Mouse (Mus musculus) midbrain, embryonic 16.5 days (tissue): Measurements from ENCODE around the gene Sike1. TPM values are rescaled to one million over a fixed set of nuclear protein-coding genes. Genes with fewer than 3 reads are reported as not detected.

Experiments used
- ATAC-seq: fragments of 200-750 bp; cut with Nextera tagmentation; 2 replicates; pipeline ENCODE4 v1.8.0; 2017; ENCODE audit warnings: moderate TSS enrichment
- H3K27ac ChIP-seq: fragments of 300-500 bp; sonication (generic); 2 replicates; pipeline ENCODE4 v1.5.1; 2014; ENCODE audit warnings: mild to moderate bottlenecking, low read length, mixed read lengths
- H3K27me3 ChIP-seq: fragments of 300-500 bp; sonication (generic); 2 replicates; pipeline ENCODE4 v1.6.1; 2014; ENCODE audit warnings: low read depth, low read length, mixed read lengths; ENCODE audit not compliant: control insufficient read depth, insufficient read depth
- H3K36me3 ChIP-seq: fragments of 300-500 bp; sonication (generic); 2 replicates; pipeline ENCODE4 v1.6.1; 2014; ENCODE audit warnings: mild to moderate bottlenecking, low read length, moderate library complexity, mixed read lengths; ENCODE audit not compliant: control insufficient read depth, insufficient read depth
- H3K4me1 ChIP-seq: fragments of 300-500 bp; sonication (generic); 2 replicates; pipeline ENCODE4 v1.6.1; 2014; ENCODE audit warnings: mild to moderate bottlenecking, low read length, mixed read lengths; ENCODE audit not compliant: control insufficient read depth, insufficient read depth
- H3K4me2 ChIP-seq: fragments of 300-500 bp; sonication (generic); 2 replicates; pipeline ENCODE4 v1.6.1; 2014; ENCODE audit warnings: mild to moderate bottlenecking, low read length, mixed read lengths
- H3K4me3 ChIP-seq: fragments of 300-500 bp; sonication (generic); 2 replicates; pipeline ENCODE4 v1.5.1; 2014; ENCODE audit warnings: low read depth, mild to moderate bottlenecking, low read length, moderate library complexity, mixed read lengths
- H3K9ac ChIP-seq: fragments of 300-500 bp; sonication (generic); 2 replicates; pipeline ENCODE4 v1.6.1; 2014; ENCODE audit warnings: low read depth, low read length, mixed read lengths
- H3K9me3 ChIP-seq: fragments of 300-500 bp; sonication (generic); replicated peaks from 2 replicates; pipeline ENCODE4 v1.6.1; 2014; ENCODE audit warnings: mild to moderate bottlenecking, low read length, mixed read lengths; ENCODE audit not compliant: control insufficient read depth, poor library complexity, severe bottlenecking
- WGBS: fragments of 180-500 bp; shearing (Covaris S2); extraction: QIAGEN DNeasy Blood & Tissue Kit; methylation state at CpG from one replicate; pipeline ENCODE4 v1.1.7; 2014; 5-methylcytosine and 5-hydroxymethylcytosine counted together
- polyA plus RNA-seq: library from polyadenylated mRNA; unstranded; fragments of >200 nt; fragmentation: Nextera tagmentation; extraction: Ambion mirVana; gene quantifications from 2 replicates; pipeline ENCODE4 v1.2.1, GENCODE M21; 2015

Sike1 gene
- polyA plus RNA-seq, 1 experiment from 2014 or later: 63.1 TPM

DNA sequence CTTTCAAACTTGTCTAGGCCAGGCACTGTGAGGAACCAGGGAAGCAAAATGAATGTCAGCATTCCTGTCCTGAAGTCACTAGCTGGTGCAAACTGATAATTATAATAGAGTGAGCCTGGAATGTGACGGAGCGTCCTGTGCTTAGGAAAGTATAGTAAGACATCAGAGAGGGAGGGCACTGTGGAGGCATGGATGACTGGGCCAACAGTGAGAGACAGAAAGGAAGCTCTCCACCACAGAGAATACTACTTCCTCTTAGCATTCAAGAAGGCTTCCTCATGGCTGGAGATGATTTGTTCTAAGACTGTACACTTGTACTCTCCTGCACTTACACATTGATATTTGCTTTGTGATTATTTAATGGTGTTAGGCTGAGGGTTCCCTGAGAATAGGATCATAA, 21.8 kb downstream of the Sike1 start:
- WGBS: 78% methylated on average over 2 of the region's 2 CpGs

DNA sequence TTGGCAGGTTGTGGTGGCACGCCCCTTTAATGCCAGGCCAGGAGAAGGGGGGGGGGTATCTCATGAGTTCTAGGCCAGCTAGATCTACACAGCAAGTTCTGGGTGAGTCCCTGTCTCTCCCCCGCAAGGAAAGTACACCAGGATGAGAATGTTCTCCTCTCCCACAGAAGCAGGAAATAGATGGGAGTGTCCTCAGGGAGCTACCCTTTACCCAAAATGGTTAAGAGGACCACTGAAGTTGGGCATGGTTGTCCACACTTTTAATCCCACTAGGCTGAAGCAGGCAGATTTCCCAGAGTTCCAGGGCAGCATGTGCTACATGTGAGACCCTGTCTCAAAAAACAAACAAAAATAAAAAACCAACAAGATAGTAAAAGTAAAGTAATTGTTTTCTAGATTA, 24.0 kb downstream of the Sike1 start:
- Histone ChIP-seq H3K9ac (peak overlapping the region; percentile 89), H3K27me3 (no peaks in the 10 kb centered on the region), H3K4me1 (peaks cover 19% of the 10 kb centered on the region), H3K4me3 (peak overlapping the region; percentile 74; the same call in 1 of the 2 replicates), H3K27ac (no peak overlapping the region), H3K9me3 (no peaks in the 10 kb centered on the region), H3K36me3 (no peaks in the 10 kb centered on the region), H3K4me2 (peak overlapping the region; percentile 59)
- ATAC-seq: no peak
- WGBS: 100% methylated on average over 2 of the region's 2 CpGs

More for the DNA sequence above, 21.8 kb downstream of the Sike1 start:
- no peak overlapping the region for H3K4me3 ChIP-seq
- H3K27me3 ChIP-seq: no peaks in the 10 kb centered on the region
- no peaks in the 10 kb centered on the region for H3K36me3 ChIP-seq
- H3K9me3 ChIP-seq: no peaks in the 10 kb centered on the region
- no peak overlapping the region for H3K9ac ChIP-seq
- H3K4me2 ChIP-seq: no peak overlapping the region
- no peak for ATAC-seq
- peaks cover 10% of the 10 kb centered on the region for H3K4me1 ChIP-seq
- no peak overlapping the region for H3K27ac ChIP-seq

DNA sequence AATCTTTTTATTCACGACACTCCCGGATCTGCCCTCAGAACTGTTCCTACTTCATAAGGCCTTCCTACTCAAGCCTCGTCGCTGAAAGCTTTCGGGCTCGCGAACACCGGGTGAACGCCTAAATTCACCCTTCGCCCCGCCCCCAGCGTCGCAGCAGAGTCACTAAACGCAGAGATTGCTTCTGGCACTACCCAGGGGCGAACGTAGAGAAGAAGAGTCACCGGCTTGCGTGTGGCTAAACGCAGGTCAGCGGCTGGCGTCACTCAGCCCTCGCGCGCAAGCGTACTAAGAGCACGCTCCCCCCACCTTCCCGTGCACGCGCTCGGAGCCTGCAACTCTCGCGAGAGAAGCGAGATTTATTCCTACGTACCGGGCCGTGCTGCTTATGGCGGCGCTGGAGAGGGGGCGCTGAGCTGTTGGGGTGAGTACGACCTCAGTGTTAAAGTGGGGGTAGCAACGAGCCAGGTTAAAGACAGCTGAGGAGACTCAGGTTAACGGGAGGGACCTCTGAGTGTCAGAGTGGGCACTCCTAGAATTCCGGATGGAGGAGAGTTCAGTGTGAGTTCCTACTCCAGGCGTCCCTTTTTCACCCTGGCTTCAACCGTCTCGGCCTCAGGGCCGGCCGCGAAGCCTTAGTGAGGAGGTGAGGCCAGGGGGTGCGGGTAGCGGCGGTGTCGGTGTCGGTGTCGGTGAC, 24.9 kb downstream of the Sike1 start, which contains the start of gene Csde1:
Gene Csde1, plus strand, starts transcription at position 178 of the 694 bp plus-strand sequence.
- under 1% methylated on average over 55 of the region's 55 CpGs for WGBS
- peak; percentile 95 for ATAC-seq
- peak within 1 kb of the TSS; percentile 80 for H3K4me2 ChIP-seq

DNA sequence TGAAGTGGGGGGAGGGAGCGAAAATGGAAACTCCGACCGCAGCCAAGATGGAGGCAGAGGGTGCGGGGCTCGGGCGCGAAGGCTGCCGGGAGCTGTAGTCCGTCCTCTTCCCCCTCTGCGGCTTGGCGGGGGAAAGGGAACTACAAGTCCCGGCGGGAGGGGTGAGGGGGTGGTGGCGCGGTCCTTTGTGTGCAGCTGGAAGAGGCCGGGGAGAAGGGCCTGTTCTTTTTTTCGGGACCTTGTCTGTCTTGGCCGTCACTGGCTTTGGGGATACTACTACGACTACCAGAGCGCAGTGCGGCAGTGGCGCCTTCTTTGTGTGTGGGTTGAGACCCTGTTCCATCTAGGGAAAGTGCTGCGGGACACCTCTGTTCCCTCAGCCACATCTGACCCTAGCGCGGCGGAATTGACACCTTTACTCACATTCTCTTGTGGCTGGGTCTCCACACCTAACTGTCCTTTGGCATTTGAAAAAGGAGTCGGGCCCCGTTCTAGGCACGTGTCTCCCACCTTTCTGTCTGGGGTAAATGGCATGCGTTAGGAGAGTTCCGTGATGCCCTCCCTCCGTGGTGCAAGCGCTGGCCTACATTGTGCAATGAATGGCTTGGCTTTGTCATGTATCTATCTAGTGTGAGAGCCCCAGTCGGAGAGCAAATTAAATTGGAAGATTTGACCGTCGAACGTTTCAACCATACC, 25.6 kb downstream of the Sike1 start:
- Histone ChIP-seq H3K4me2 (peak overlapping the region; percentile 80), H3K4me1 (peaks cover 19% of the 10 kb centered on the region), H3K27me3 (no peaks in the 10 kb centered on the region), H3K36me3 (no peaks in the 10 kb centered on the region), H3K9ac (peak overlapping the region; percentile 89), H3K9me3 (no peaks in the 10 kb centered on the region), H3K27ac (peak overlapping the region; percentile 98), H3K4me3 (peak overlapping the region; percentile 74)
- peak; percentile 96 for ATAC-seq
- under 1% methylated on average over 32 of the region's 37 CpGs for whole genome bisulfite sequencing

More for the DNA sequence above, 24.9 kb downstream of the Sike1 start, which contains the start of gene Csde1:
- Histone ChIP-seq H3K36me3 (no peaks in the 10 kb centered on the region), H3K27me3 (no peaks in the 10 kb centered on the region), H3K4me3 (peak within 1 kb of the TSS; percentile 74), H3K9me3 (no peaks in the 10 kb centered on the region), H3K9ac (peak within 1 kb of the TSS; percentile 89), H3K27ac (peak within 1 kb of the TSS; percentile 98), H3K4me1 (peaks cover 19% of the 10 kb centered on the region)

DNA sequence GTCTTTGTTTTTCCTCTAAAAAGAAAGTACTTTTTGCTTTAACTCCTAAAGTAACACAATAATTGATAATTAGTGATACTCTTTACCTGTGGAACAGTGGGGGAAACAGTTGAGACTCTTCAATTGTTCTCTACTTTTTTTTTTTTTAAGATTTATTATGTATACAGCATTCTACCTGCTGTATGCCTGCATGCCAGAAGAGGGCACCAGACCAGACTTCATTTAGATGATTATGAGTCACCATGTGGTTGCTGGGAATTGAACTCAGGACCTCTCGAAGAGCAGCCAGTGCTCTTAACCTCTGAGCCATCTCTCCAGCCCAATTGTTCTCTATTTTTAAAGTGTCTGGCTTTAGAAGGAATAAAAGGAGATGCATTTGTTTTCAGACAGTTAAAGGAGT, 30.7 kb downstream of the Sike1 start:
- Histone ChIP-seq H3K27ac (no peak overlapping the region), H3K9ac (no peak overlapping the region), H3K9me3 (no peaks in the 10 kb centered on the region), H3K4me3 (no peak overlapping the region), H3K4me2 (no peak overlapping the region), H3K4me1 (peaks cover 18% of the 10 kb centered on the region), H3K27me3 (no peaks in the 10 kb centered on the region), H3K36me3 (peaks cover 10% of the 10 kb centered on the region)
- WGBS: 88% methylated on average over 1 of the region's 1 CpGs
- ATAC-seq: no peak

DNA sequence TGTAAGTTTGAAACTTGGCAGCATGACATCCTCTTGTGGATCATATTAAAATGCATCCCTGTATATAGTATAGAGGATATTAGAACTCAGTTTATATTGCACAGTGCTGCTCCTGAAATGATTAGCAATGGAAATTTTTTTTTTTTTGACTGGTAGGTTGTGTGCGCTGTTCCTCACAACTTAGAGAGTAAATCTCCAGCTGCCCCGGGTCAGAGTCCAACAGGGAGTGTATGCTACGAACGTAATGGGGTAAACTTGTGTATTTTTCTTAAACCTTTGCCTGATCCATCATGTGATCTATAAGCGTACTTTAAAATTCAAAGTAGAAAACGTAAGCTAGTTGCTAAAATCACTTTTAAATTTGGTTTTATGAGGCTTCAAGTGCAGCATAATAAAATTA, 44.8 kb downstream of the Sike1 start:
- H3K4me3 ChIP-seq: no peak overlapping the region
- no peaks in the 10 kb centered on the region for H3K9me3 ChIP-seq
- H3K9ac ChIP-seq: no peak overlapping the region
- H3K27me3 ChIP-seq: no peaks in the 10 kb centered on the region
- no peak overlapping the region for H3K4me2 ChIP-seq
- 94% methylated on average over 6 of the region's 6 CpGs for WGBS
- H3K36me3 ChIP-seq: peaks cover 16% of the 10 kb centered on the region
- H3K27ac ChIP-seq: no peak overlapping the region
- ATAC-seq: no peak
- H3K4me1 ChIP-seq: no peaks in the 10 kb centered on the region

DNA sequence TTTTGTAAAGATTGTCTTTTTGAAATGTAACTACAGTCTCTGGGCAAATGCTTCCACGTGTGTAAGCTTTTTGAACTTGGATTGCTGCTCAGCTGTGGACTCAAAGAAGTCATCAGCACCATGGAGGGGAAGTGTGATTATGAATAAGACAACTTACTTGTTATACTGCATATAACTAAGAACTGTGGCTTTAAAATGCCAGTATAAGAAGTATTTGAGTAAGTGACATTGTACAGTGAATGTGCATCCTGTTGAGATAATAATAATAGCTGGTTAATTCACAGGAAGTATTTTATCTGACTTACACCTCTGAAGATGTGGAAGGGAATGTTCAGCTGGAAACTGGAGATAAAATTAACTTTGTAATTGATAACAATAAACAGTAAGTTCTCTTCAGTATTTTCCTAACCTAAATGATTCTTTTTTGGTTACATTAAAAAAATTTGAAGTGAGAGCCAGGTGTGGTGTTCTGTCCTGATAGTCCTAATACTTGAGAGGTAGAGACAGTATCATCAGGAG, 45.4 kb downstream of the Sike1 start:
- Histone ChIP-seq H3K9ac (no peak overlapping the region), H3K9me3 (no peaks in the 10 kb centered on the region), H3K36me3 (peaks cover 16% of the 10 kb centered on the region), H3K27me3 (no peaks in the 10 kb centered on the region), H3K27ac (no peak overlapping the region), H3K4me1 (no peaks in the 10 kb centered on the region), H3K4me3 (no peak overlapping the region), H3K4me2 (no peak overlapping the region)
- ATAC-seq: no peak
- 84% methylated on average over 1 of the region's 1 CpGs for WGBS

DNA sequence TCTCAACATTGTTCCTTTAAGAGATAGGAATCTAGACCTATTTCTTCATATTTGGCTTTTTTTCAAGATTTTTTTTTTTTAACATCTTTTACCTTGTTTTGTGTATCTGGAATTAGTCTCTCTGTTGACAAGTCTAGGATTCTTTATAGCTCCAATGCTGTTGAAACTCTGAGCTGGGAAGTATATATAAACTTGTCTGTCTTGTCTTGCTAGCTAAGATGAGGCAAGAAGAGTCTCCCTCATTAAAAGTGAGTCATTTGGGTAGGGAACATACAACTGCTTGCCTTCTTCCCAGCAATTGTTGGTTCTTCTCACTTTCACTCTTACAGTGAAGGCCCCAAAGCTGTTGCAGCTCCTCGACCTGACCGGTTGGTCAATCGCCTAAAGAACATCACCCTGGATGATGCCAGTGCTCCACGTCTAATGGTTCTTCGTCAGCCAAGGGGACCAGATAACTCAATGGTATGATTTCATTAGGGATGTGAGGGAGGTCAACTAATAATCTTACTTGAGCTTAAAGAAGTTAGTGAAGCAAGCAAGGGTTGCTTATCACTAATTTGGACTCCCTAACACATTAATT, 60.6 kb downstream of the Sike1 start:
- no peak overlapping the region for H3K27ac ChIP-seq
- no peak overlapping the region for H3K4me2 ChIP-seq
- peaks cover 13% of the 10 kb centered on the region for H3K4me1 ChIP-seq
- 93% methylated on average over 5 of the region's 5 CpGs for WGBS
- ATAC-seq: no peak
- H3K9me3 ChIP-seq: no peaks in the 10 kb centered on the region
- H3K4me3 ChIP-seq: no peak overlapping the region
- H3K36me3 ChIP-seq: peaks cover 27% of the 10 kb centered on the region
- H3K9ac ChIP-seq: no peak overlapping the region
- H3K27me3 ChIP-seq: no peaks in the 10 kb centered on the region
